Mouse (Mus musculus) heart, adult 2 months (tissue): Measurements from ENCODE around the gene Guca2b. TPM values are rescaled to one million over a fixed set of nuclear protein-coding genes. Genes with fewer than 3 reads are reported as not detected.
"Not testable (repeated sequence)": the region's sequence is repeated elsewhere in the genome, so short reads cannot be mapped to it uniquely, and the experiment has no call there.

Source experiments
- DNase-seq, 2 experiments: peaks; one replicate each; pipeline ENCODE4 v3.0.0; 2021
- H3K27ac ChIP-seq: fragments of 200-600 bp; 2 replicates; pipeline ENCODE4 v1.8.1; 2022
- H3K27me3 ChIP-seq: fragments of 200-500 bp; 2 replicates; pipeline ENCODE4 v1.6.1; 2012; ENCODE audit warnings: mild to moderate bottlenecking, low read length, inconsistent platforms, mixed read lengths; ENCODE audit not compliant: control insufficient read depth, insufficient read depth
- H3K36me3 ChIP-seq: fragments of 200-500 bp; 2 replicates; pipeline ENCODE4 v1.6.1; 2012; ENCODE audit warnings: low read length, inconsistent platforms; ENCODE audit not compliant: control insufficient read depth, insufficient read depth
- H3K4me1 ChIP-seq: fragments of 200-500 bp; 2 replicates; pipeline ENCODE4 v1.6.1; 2011; ENCODE audit warnings: low read length; ENCODE audit not compliant: control insufficient read depth, insufficient read depth
- H3K4me3 ChIP-seq: fragments of 200-600 bp; 2 replicates; pipeline ENCODE4 v1.8.1; 2022
- H3K79me2 ChIP-seq: fragments of 200-500 bp; replicated peaks from 2 replicates; pipeline ENCODE4 v1.6.1; 2012; ENCODE audit warnings: mild to moderate bottlenecking, inconsistent platforms, low read length, moderate library complexity, mixed read lengths; ENCODE audit not compliant: control insufficient read depth, insufficient read depth
- H3K9ac ChIP-seq: fragments of 200-500 bp; 2 replicates; pipeline ENCODE4 v1.6.1; 2012; ENCODE audit warnings: low read depth, mild to moderate bottlenecking, control low read depth, inconsistent platforms, low read length, mixed read lengths
- CTCF ChIP-seq: fragments of 200-600 bp; IDR thresholded peaks from 2 replicates; pipeline ENCODE4 v1.8.1; 2022; ENCODE audit warnings: antibody characterized with exemption, mild to moderate bottlenecking, moderate library complexity
- EP300 ChIP-seq: fragments of 200-500 bp; IDR thresholded peaks from 2 replicates; pipeline ENCODE4 v1.6.1; 2011; ENCODE audit warnings: low read depth, low read length, control low read depth; ENCODE audit not compliant: insufficient read depth
- POLR2A ChIP-seq: fragments of 200-500 bp; IDR thresholded peaks from 2 replicates; pipeline ENCODE4 v1.6.1; 2011; ENCODE audit warnings: mild to moderate bottlenecking, low read depth, low read length, control low read depth; ENCODE audit not compliant: insufficient read depth
- WGBS: fragments of 180-500 bp; shearing (Covaris S2); methylation state at CpG from one replicate; pipeline ENCODE4 v1.1.7; 2018; 5-methylcytosine and 5-hydroxymethylcytosine counted together
- intact Hi-C: fragments of 180-260 bp; cut with DNase I; formaldehyde crosslinking; loops from one replicate; pipeline ENCODE4 v1.15.1; 2025
- polyA plus RNA-seq: library from polyadenylated mRNA; depleted of rRNA; stranded (reverse); fragments of >200 nt; gene quantifications from 2 replicates; pipeline ENCODE4 v1.2.3, GENCODE M21; 2012
- total RNA-seq, 2 experiments: library from RNA; stranded (reverse); gene quantifications; 2 replicates each; pipeline ENCODE4 v1.2.3; 2021

Gene Guca2b
- total and polyA plus RNA-seq, 3 experiments, result 0.35 to 0.68 (median 0.44) TPM

- WGBS, result 72% methylated on average over 4 of the region's 4 CpGs
- H3K27ac ChIP-seq, H3K79me2 ChIP-seq, DNase-seq, H3K4me1 ChIP-seq, H3K9ac ChIP-seq, H3K27me3 ChIP-seq, H3K36me3 ChIP-seq, H3K4me3 ChIP-seq: not testable (repeated sequence)
- intact Hi-C loops, result loop anchor here (5.0 kb wide), 1 partner anchor 91 kb away; the partner anchor contains the start of genes Foxj3 and Frg2f1
- TF ChIP-seq CTCF, result peak; percentile 52
Measured at GRCm38 (mm10) chr4:119628363-119628762, 30.4 kb downstream of the Guca2b start.

- no peaks in the 10 kb centered on the region for H3K27me3 ChIP-seq
- H3K9ac ChIP-seq, result no peak overlapping the region
- no peaks in the 10 kb centered on the region for H3K79me2 ChIP-seq
- no peak overlapping the region for H3K27ac ChIP-seq
- no peaks in the 10 kb centered on the region; the same call in 1 of the 2 replicates for H3K36me3 ChIP-seq
- TF ChIP-seq POLR2A (no peak), CTCF (no peak), EP300 (no peak)
- no peak for DNase-seq
- H3K4me1 ChIP-seq, result no peaks in the 10 kb centered on the region; the same call in none of the 2 replicates
- H3K4me3 ChIP-seq, result no peak overlapping the region
- intact Hi-C loops, result loop anchor here (2.0 to 5.0 kb wide), 2 partner anchors 90 to 197 kb away; partner anchors contain the start of genes Foxj3 and Frg2f1
- 58% methylated on average over 4 of the region's 4 CpGs for WGBS
Measured at GRCm38 (mm10) chr4:119627317-119627716, 31.4 kb downstream of the Guca2b start.

GRCm38 (mm10) chr4:119626876-119627275 is 31.9 kb downstream of the Guca2b start:
- no peaks in the 10 kb centered on the region; the same call in 1 of the 2 replicates for H3K36me3 ChIP-seq
- WGBS, result 53% methylated on average over 3 of the region's 3 CpGs
- intact Hi-C loops, result loop anchor here (2.0 to 5.0 kb wide), 2 partner anchors 90 to 196 kb away; partner anchors contain the start of genes Foxj3 and Frg2f1
- no peak overlapping the region for H3K27ac ChIP-seq
- TF ChIP-seq CTCF (no peak), EP300 (no peak), POLR2A (no peak)
- no peaks in the 10 kb centered on the region for H3K79me2 ChIP-seq
- no peaks in the 10 kb centered on the region; the same call in none of the 2 replicates for H3K4me1 ChIP-seq
- no peak for DNase-seq
- H3K9ac ChIP-seq, result no peak overlapping the region
- no peak overlapping the region for H3K4me3 ChIP-seq
- no peaks in the 10 kb centered on the region for H3K27me3 ChIP-seq

- Histone ChIP-seq H3K79me2 (no peaks in the 10 kb centered on the region), H3K9ac (no peak overlapping the region), H3K27ac (no peak overlapping the region), H3K4me3 (no peak overlapping the region), H3K4me1 (no peaks in the 10 kb centered on the region; the same call in none of the 2 replicates), H3K27me3 (no peaks in the 10 kb centered on the region), H3K36me3 (peaks cover 4% of the 10 kb centered on the region)
- TF ChIP-seq CTCF, result no peak
- TF ChIP-seq POLR2A, result no peak
- TF ChIP-seq EP300, result no peak
- WGBS, result 39% methylated on average over 7 of the region's 7 CpGs
- DNase-seq, result no peak
- intact Hi-C loops, result loop anchor here (2.0 to 5.0 kb wide), 2 partner anchors 89 to 195 kb away; partner anchors contain the start of genes Foxj3 and Frg2f1
Measured at GRCm38 (mm10) chr4:119626081-119626645, 32.6 kb downstream of the Guca2b start.

- no peak overlapping the region for H3K9ac ChIP-seq
- peaks cover 3% of the 10 kb centered on the region; the same call in 1 of the 2 replicates for H3K4me1 ChIP-seq
- H3K36me3 ChIP-seq, result no peaks in the 10 kb centered on the region
- DNase-seq, result no peak
- intact Hi-C loops, result no loop called here
- WGBS, result 34% methylated on average over 4 of the region's 4 CpGs
- H3K79me2 ChIP-seq, result no peaks in the 10 kb centered on the region; the same call in none of the 2 replicates
- H3K27me3 ChIP-seq, result no peaks in the 10 kb centered on the region
- no peak overlapping the region for H3K4me3 ChIP-seq
- no peak overlapping the region for H3K27ac ChIP-seq
- TF ChIP-seq CTCF, result no peak
- TF ChIP-seq POLR2A, result no peak
- TF ChIP-seq EP300, result no peak
Measured at GRCm38 (mm10) chr4:119614724-119615123, 44.0 kb downstream of the Guca2b start.

- no peak for TF ChIP-seq CTCF
- TF ChIP-seq EP300, result no peak
- no peak for TF ChIP-seq POLR2A
- no peak overlapping the region for H3K9ac ChIP-seq
- H3K4me3 ChIP-seq, result no peak overlapping the region
- H3K4me1 ChIP-seq, result peaks cover 5% of the 10 kb centered on the region
- no peaks in the 10 kb centered on the region; the same call in none of the 2 replicates for H3K79me2 ChIP-seq
- WGBS, result 88% methylated on average over 1 of the region's 1 CpGs
- no peak overlapping the region for H3K27ac ChIP-seq
- no peaks in the 10 kb centered on the region for H3K27me3 ChIP-seq
- no peaks in the 10 kb centered on the region for H3K36me3 ChIP-seq
- DNase-seq, result no peak
- intact Hi-C loops, result no loop called here
Measured at GRCm38 (mm10) chr4:119614078-119614477, 44.7 kb downstream of the Guca2b start.
